Mouse (Mus musculus) limb, embryonic 15.5 days (tissue): ENCODE results near the gene Per1. TPM values are rescaled to one million over a fixed set of nuclear protein-coding genes. Genes with fewer than 3 reads are reported as not detected.
A peak's percentile ranks its signal among the peaks of the same experiment; 100 is the strongest.

ENCODE experiments used
- ATAC-seq: fragments of 200-750 bp; cut with Nextera tagmentation; 2 replicates; pipeline ENCODE4 v1.8.0; 2017; ENCODE audit warnings: low read depth, moderate TSS enrichment; ENCODE audit not compliant: insufficient number of reproducible peaks, low FRiP score, low TSS enrichment
- H3K27ac ChIP-seq: fragments of 300-500 bp; sonication (generic); 2 replicates; pipeline ENCODE4 v1.5.1; 2015; ENCODE audit warnings: moderate library complexity, mild to moderate bottlenecking, inconsistent platforms
- H3K27me3 ChIP-seq: fragments of 300-500 bp; sonication (generic); 2 replicates; pipeline ENCODE4 v1.6.1; 2015; ENCODE audit warnings: inconsistent platforms
- H3K36me3 ChIP-seq: fragments of 300-500 bp; sonication (generic); 2 replicates; pipeline ENCODE4 v1.6.1; 2015; ENCODE audit warnings: inconsistent platforms
- H3K4me1 ChIP-seq: fragments of 300-500 bp; sonication (generic); 2 replicates; pipeline ENCODE4 v1.6.1; 2015; ENCODE audit warnings: inconsistent platforms
- H3K4me2 ChIP-seq: fragments of 300-500 bp; sonication (generic); 2 replicates; pipeline ENCODE4 v1.6.1; 2015; ENCODE audit warnings: mild to moderate bottlenecking, inconsistent platforms
- H3K4me3 ChIP-seq: fragments of 300-500 bp; sonication (generic); 2 replicates; pipeline ENCODE4 v1.5.1; 2015; ENCODE audit warnings: mild to moderate bottlenecking, inconsistent platforms
- H3K9ac ChIP-seq: fragments of 300-500 bp; sonication (generic); 2 replicates; pipeline ENCODE4 v1.6.1; 2015; ENCODE audit warnings: inconsistent platforms
- H3K9me3 ChIP-seq: fragments of 300-500 bp; sonication (generic); 2 replicates; pipeline ENCODE4 v1.6.1; 2016; ENCODE audit warnings: inconsistent platforms
- WGBS: fragments of 180-500 bp; shearing (Covaris S2); methylation state at CpG from one replicate; pipeline ENCODE4 v1.1.7; 2015; 5-methylcytosine and 5-hydroxymethylcytosine counted together
- polyA plus RNA-seq: library from polyadenylated mRNA; unstranded; fragments of >200 nt; fragmentation: Nextera tagmentation; extraction: Ambion mirVana; gene quantifications from 2 replicates; pipeline ENCODE4 v1.2.1, GENCODE M21; 2015

Gene Per1
- polyA plus RNA-seq, 1 experiment from 2014 or later: 24.3 TPM

- Histone ChIP-seq H3K4me1 (peaks cover 49% of the 10 kb centered on the region), H3K9ac (peak overlapping the region; percentile 74), H3K9me3 (no peaks in the 10 kb centered on the region), H3K4me3 (peak overlapping the region; percentile 82), H3K27me3 (peaks cover 2% of the 10 kb centered on the region; the same call in 1 of the 2 replicates), H3K27ac (peak overlapping the region; percentile 95), H3K4me2 (peak overlapping the region; percentile 97), H3K36me3 (no peaks in the 10 kb centered on the region)
- ATAC-seq: 0 out of 2 replicates have a peak, but pooled peaks have one; percentile 1
- 1% methylated on average over 29 of the region's 29 CpGs for WGBS
Measured at GRCm38 (mm10) chr11:69123056-69123692, 28.2 kb downstream of the Per1 start.

- peak overlapping the region; percentile 97 for H3K4me2 ChIP-seq
- peak overlapping the region; percentile 95 for H3K27ac ChIP-seq
- peak; percentile 64 for ATAC-seq
- under 1% methylated on average over 31 of the region's 31 CpGs for WGBS
- H3K9me3 ChIP-seq: no peaks in the 10 kb centered on the region
- peak overlapping the region; percentile 36 for H3K9ac ChIP-seq
- H3K4me1 ChIP-seq: peaks cover 47% of the 10 kb centered on the region
- no peaks in the 10 kb centered on the region for H3K36me3 ChIP-seq
- peaks cover 2% of the 10 kb centered on the region; the same call in 1 of the 2 replicates for H3K27me3 ChIP-seq
- H3K4me3 ChIP-seq: peak overlapping the region; percentile 82
Measured at GRCm38 (mm10) chr11:69123693-69124497, 28.9 kb downstream of the Per1 start.

- Histone ChIP-seq H3K27me3 (peaks cover 2% of the 10 kb centered on the region; the same call in 1 of the 2 replicates), H3K4me3 (peak overlapping the region; percentile 82), H3K36me3 (no peaks in the 10 kb centered on the region), H3K4me2 (peak overlapping the region; percentile 97; the same call in 1 of the 2 replicates), H3K9ac (no peak overlapping the region), H3K9me3 (no peaks in the 10 kb centered on the region), H3K4me1 (peaks cover 41% of the 10 kb centered on the region), H3K27ac (no peak overlapping the region)
- ATAC-seq: peak; percentile 42; the same call in 1 of the 2 replicates
- WGBS: 0% methylated on average over 3 of the region's 3 CpGs
Measured at GRCm38 (mm10) chr11:69124498-69124847, 29.5 kb downstream of the Per1 start.

GRCm38 (mm10) chr11:69125041-69125851, 30.2 kb downstream of the Per1 start:
- peak overlapping the region; percentile 79 for H3K4me2 ChIP-seq
- no peaks in the 10 kb centered on the region for H3K9me3 ChIP-seq
- H3K9ac ChIP-seq: peak overlapping the region; percentile 47
- no peaks in the 10 kb centered on the region; the same call in 1 of the 2 replicates for H3K27me3 ChIP-seq
- H3K4me1 ChIP-seq: peaks cover 34% of the 10 kb centered on the region
- peak overlapping the region; percentile 57 for H3K4me3 ChIP-seq
- H3K36me3 ChIP-seq: no peaks in the 10 kb centered on the region
- ATAC-seq: peak; percentile 25; the same call in 1 of the 2 replicates
- WGBS: under 1% methylated on average over 24 of the region's 24 CpGs
- H3K27ac ChIP-seq: peak overlapping the region; percentile 86

- peaks cover 30% of the 10 kb centered on the region for H3K4me1 ChIP-seq
- no peaks in the 10 kb centered on the region for H3K9me3 ChIP-seq
- H3K27me3 ChIP-seq: no peaks in the 10 kb centered on the region; the same call in 1 of the 2 replicates
- peak within 1 kb of the TSS; percentile 79 for H3K4me2 ChIP-seq
- peak within 1 kb of the TSS; percentile 47 for H3K9ac ChIP-seq
- no peaks in the 10 kb centered on the region for H3K36me3 ChIP-seq
- H3K27ac ChIP-seq: peak within 1 kb of the TSS; percentile 86
- H3K4me3 ChIP-seq: peak within 1 kb of the TSS; percentile 57
- ATAC-seq: no peak
- WGBS: 0% methylated on average over 3 of the region's 3 CpGs
Measured at GRCm38 (mm10) chr11:69125852-69125918, 30.7 kb downstream of the Per1 start, which contains the start of gene Aloxe3. TSS of gene Aloxe3 (plus strand) at chr11:69125896.

- no peaks in the 10 kb centered on the region for H3K36me3 ChIP-seq
- ATAC-seq: no peak
- peak overlapping the region; percentile 47 for H3K9ac ChIP-seq
- H3K27ac ChIP-seq: peak overlapping the region; percentile 86
- peak overlapping the region; percentile 79 for H3K4me2 ChIP-seq
- peaks cover 25% of the 10 kb centered on the region for H3K4me1 ChIP-seq
- no peaks in the 10 kb centered on the region for H3K9me3 ChIP-seq
- 14% methylated on average over 20 of the region's 20 CpGs for WGBS
- no peaks in the 10 kb centered on the region; the same call in 1 of the 2 replicates for H3K27me3 ChIP-seq
- peak overlapping the region; percentile 57 for H3K4me3 ChIP-seq
Measured at GRCm38 (mm10) chr11:69125919-69126705, 31.1 kb downstream of the Per1 start.

GRCm38 (mm10) chr11:69126706-69127095, 31.7 kb downstream of the Per1 start:
- Histone ChIP-seq H3K4me2 (peak overlapping the region; percentile 79), H3K27me3 (no peaks in the 10 kb centered on the region; the same call in 1 of the 2 replicates), H3K4me3 (no peak overlapping the region), H3K27ac (no peak overlapping the region), H3K36me3 (no peaks in the 10 kb centered on the region), H3K9me3 (no peaks in the 10 kb centered on the region), H3K4me1 (peaks cover 19% of the 10 kb centered on the region), H3K9ac (0 out of 2 replicates have a peak overlapping the region, but pooled peaks have one; percentile 47)
- ATAC-seq: no peak
- 38% methylated on average over 2 of the region's 2 CpGs for WGBS

GRCm38 (mm10) chr11:69128426-69129122, 33.6 kb downstream of the Per1 start:
- Histone ChIP-seq H3K4me3 (no peak overlapping the region), H3K36me3 (no peaks in the 10 kb centered on the region), H3K27ac (no peak overlapping the region), H3K27me3 (no peaks in the 10 kb centered on the region; the same call in 1 of the 2 replicates), H3K4me1 (peaks cover 12% of the 10 kb centered on the region), H3K9me3 (no peaks in the 10 kb centered on the region), H3K4me2 (no peak overlapping the region), H3K9ac (no peak overlapping the region)
- no peak for ATAC-seq
- 65% methylated on average over 8 of the region's 8 CpGs for WGBS

- H3K4me1 ChIP-seq: peaks cover 12% of the 10 kb centered on the region
- H3K9ac ChIP-seq: no peak overlapping the region
- H3K4me2 ChIP-seq: peak overlapping the region; percentile 73
- 32% methylated on average over 5 of the region's 5 CpGs for WGBS
- no peaks in the 10 kb centered on the region for H3K27me3 ChIP-seq
- H3K9me3 ChIP-seq: no peaks in the 10 kb centered on the region
- H3K4me3 ChIP-seq: peak overlapping the region; percentile 50
- ATAC-seq: no peak
- H3K27ac ChIP-seq: peak overlapping the region; percentile 68; the same call in 1 of the 2 replicates
- no peaks in the 10 kb centered on the region for H3K36me3 ChIP-seq
Measured at GRCm38 (mm10) chr11:69133566-69133922, 38.5 kb downstream of the Per1 start.

- H3K4me1 ChIP-seq: peaks cover 12% of the 10 kb centered on the region
- 2% methylated on average over 34 of the region's 34 CpGs for WGBS
- no peaks in the 10 kb centered on the region for H3K27me3 ChIP-seq
- ATAC-seq: peak; percentile 70
- no peaks in the 10 kb centered on the region for H3K9me3 ChIP-seq
- H3K9ac ChIP-seq: peak overlapping the region; percentile 31
- H3K4me3 ChIP-seq: peak overlapping the region; percentile 50
- H3K36me3 ChIP-seq: no peaks in the 10 kb centered on the region
- H3K4me2 ChIP-seq: peak overlapping the region; percentile 73
- H3K27ac ChIP-seq: peak overlapping the region; percentile 68
Measured at GRCm38 (mm10) chr11:69133923-69134621, 39.1 kb downstream of the Per1 start.
